Mouse (Mus musculus) heart, adult 2 months (tissue): Measurements from ENCODE around the gene Impg1.

Experiments
- CTCF ChIP-seq: fragments of 200-600 bp; IDR thresholded peaks from 2 replicates; pipeline ENCODE4 v1.8.1; 2022; ENCODE audit warnings: antibody characterized with exemption, mild to moderate bottlenecking, moderate library complexity
- EP300 ChIP-seq: fragments of 200-500 bp; IDR thresholded peaks from 2 replicates; pipeline ENCODE4 v1.6.1; 2011; ENCODE audit warnings: low read depth, low read length, control low read depth; ENCODE audit not compliant: insufficient read depth
- POLR2A ChIP-seq: fragments of 200-500 bp; IDR thresholded peaks from 2 replicates; pipeline ENCODE4 v1.6.1; 2011; ENCODE audit warnings: mild to moderate bottlenecking, low read depth, low read length, control low read depth; ENCODE audit not compliant: insufficient read depth

DNA sequence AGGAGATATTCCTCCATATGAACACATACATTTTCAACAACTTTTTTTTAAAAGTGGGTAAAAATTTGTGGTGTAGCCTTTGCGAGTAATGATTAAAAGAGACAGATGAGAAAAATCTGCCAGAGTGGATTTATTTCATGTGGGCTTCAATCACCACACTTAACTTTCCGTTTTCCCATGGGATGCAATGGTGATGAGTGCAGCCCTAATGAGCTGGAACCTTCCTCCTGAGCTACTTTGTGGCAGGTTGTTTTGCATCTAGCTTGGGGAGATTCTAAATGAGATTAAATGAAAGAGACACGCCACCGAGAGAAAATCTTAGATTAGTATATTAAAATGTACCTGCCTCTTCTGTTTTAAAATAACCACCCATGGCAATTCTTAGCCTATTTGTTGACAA lies 26.3 kb upstream of the Impg1 start:
- TF ChIP-seq CTCF (no peak), POLR2A (no peak), EP300 (no peak)
